Mouse (Mus musculus) hindbrain, postnatal 0 days (tissue): ENCODE data around the gene Gbp9. TPM values are rescaled to one million over a fixed set of nuclear protein-coding genes. Genes with fewer than 3 reads are reported as not detected.
"Not testable (repeated sequence)": the region's sequence is repeated elsewhere in the genome, so short reads cannot be mapped to it uniquely, and the experiment has no call there.

Experiments used
- ATAC-seq: fragments of 200-750 bp; cut with Nextera tagmentation; 2 replicates; pipeline ENCODE4 v1.8.0; 2017; ENCODE audit warnings: mild to moderate bottlenecking, moderate TSS enrichment, moderate library complexity
- DNase-seq: peaks from one replicate; pipeline ENCODE4 v3.0.0-alpha.2; 2015; ENCODE audit warnings: low spot score
- H3K27ac ChIP-seq: fragments of 300-500 bp; sonication (generic); 2 replicates; pipeline ENCODE4 v1.5.1; 2014; ENCODE audit warnings: mild to moderate bottlenecking
- H3K27me3 ChIP-seq: fragments of 300-500 bp; sonication (generic); 2 replicates; pipeline ENCODE4 v1.6.1; 2014; ENCODE audit warnings: low read length, mixed read lengths; ENCODE audit not compliant: insufficient read depth
- H3K36me3 ChIP-seq: fragments of 300-500 bp; sonication (generic); 2 replicates; pipeline ENCODE4 v1.6.1; 2014; ENCODE audit warnings: low read length, mixed read lengths; ENCODE audit not compliant: insufficient read depth
- H3K4me1 ChIP-seq: fragments of 300-500 bp; sonication (generic); 2 replicates; pipeline ENCODE4 v1.6.1; 2014; ENCODE audit warnings: antibody characterized with exemption, low read length, mixed read lengths; ENCODE audit not compliant: insufficient read depth
- H3K4me2 ChIP-seq: fragments of 300-500 bp; sonication (generic); 2 replicates; pipeline ENCODE4 v1.6.1; 2014; ENCODE audit warnings: low read depth, mild to moderate bottlenecking, low read length, moderate library complexity, mixed read lengths
- H3K4me3 ChIP-seq: fragments of 300-500 bp; sonication (generic); 2 replicates; pipeline ENCODE4 v1.5.1; 2014; ENCODE audit warnings: low read length
- H3K9ac ChIP-seq: fragments of 300-500 bp; sonication (generic); replicated peaks from 2 replicates; pipeline ENCODE4 v1.6.1; 2014; ENCODE audit warnings: mild to moderate bottlenecking, low read length, moderate library complexity, mixed read lengths
- H3K9me3 ChIP-seq: fragments of 300-500 bp; sonication (generic); 2 replicates; pipeline ENCODE4 v1.6.1; 2016; ENCODE audit warnings: low read length, mixed read lengths
- CTCF ChIP-seq: IDR thresholded peaks from 2 replicates; pipeline ENCODE4 v1.5.1; 2016; ENCODE audit warnings: antibody characterized with exemption, control low read depth, low read depth
- WGBS: fragments of 180-500 bp; shearing (Covaris S2); extraction: QIAGEN DNeasy Blood & Tissue Kit; methylation state at CpG from one replicate; pipeline ENCODE4 v1.1.7; 2014; 5-methylcytosine and 5-hydroxymethylcytosine counted together
- polyA plus RNA-seq: library from polyadenylated mRNA; unstranded; fragments of >200 nt; fragmentation: Nextera tagmentation; extraction: Ambion mirVana; gene quantifications from 2 replicates; pipeline ENCODE4 v1.2.1, GENCODE M21; 2015
- total RNA-seq: library from RNA; depleted of rRNA; stranded (reverse); fragments of >200 nt; gene quantifications from 2 replicates; pipeline ENCODE4 v1.2.3, GENCODE M21; 2014

The Gbp9 gene
- total and polyA plus RNA-seq, 2 experiments from 2014 or later, result 1.7 to 2.1 TPM

DNA sequence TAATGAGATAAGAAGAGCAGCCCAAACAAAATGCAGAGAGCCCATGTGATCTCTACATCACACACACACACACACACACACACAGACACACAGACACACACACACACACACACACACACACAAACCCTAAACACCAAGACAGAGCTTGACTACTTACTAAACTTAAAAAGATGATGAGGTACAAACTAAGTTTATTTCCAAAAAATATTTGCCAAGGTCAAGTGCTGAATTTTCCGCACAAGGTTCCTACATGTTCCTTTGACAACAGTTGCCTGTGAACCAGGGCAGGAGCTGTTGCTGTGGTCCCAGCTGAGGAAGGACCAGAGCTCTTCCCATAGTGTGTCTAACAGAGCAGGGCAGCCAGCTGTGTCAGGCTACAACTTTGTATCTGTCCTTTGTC is 433 bp downstream of the Gbp9 start:
- no peaks in the 10 kb centered on the region for H3K36me3 ChIP-seq
- H3K9me3 ChIP-seq, result no peaks in the 10 kb centered on the region
- no peaks in the 10 kb centered on the region for H3K27me3 ChIP-seq
- TF ChIP-seq CTCF, result no peak
- H3K9ac ChIP-seq, result no peak overlapping the region
- no peaks in the 10 kb centered on the region for H3K4me1 ChIP-seq
- ATAC-seq (no peak), DNase-seq (no peak)
- no peak overlapping the region for H3K4me2 ChIP-seq
- 73% methylated on average over 1 of the region's 1 CpGs for WGBS
- no peak overlapping the region for H3K4me3 ChIP-seq
- no peak overlapping the region for H3K27ac ChIP-seq

DNA sequence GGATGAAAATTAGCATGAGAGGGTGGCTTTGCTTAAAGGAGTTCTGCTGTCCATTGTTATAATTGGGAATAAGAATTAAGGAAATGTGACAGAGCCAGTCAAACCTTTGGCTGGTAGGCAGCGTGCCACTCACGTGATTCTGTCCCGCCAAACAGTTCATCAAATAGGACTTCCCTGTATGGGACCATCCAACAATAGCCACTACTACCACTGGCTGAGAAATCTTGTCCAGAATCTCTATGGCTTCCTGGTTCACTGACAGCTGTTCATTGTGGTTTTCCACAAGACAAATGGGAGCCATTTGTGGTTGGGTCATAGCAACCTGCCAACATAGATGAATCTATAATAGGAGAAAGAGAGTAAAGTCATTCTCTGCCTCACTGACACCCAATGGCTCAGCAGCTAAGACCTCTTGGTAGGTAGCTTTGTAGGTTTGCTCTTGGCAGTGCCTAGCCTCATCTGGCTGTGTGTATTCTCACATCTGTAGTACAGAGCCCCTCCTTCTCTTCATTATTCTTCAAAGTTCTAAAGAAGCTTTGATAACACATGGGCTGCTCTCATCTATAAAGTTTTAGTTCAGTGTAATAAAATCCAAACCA is 2.5 kb downstream of the Gbp9 start:
- not testable (repeated sequence) for H3K36me3 ChIP-seq, H3K9me3 ChIP-seq, ATAC-seq, H3K9ac ChIP-seq, H3K4me1 ChIP-seq, H3K27ac ChIP-seq, DNase-seq, H3K4me2 ChIP-seq, H3K4me3 ChIP-seq, H3K27me3 ChIP-seq
- WGBS, result 53% methylated on average over 3 of the region's 3 CpGs

DNA sequence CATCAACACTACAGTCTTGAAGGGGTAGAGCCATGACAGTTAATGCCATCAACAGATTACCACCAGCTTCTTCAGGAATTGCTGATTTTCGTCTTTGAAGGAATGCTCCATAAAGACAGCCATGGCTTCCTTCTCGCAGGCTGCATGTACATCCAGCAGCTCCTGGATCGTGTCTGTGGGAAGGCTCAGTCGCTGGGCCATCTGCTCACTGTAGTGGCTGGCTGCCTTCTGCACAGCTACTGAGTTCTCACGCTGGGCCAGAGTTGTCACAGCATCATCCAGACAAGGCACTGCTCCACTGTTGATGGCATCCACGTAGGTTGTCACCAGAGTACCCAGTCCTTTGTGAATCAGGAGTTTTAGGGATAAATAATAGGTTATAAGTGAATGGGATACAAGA is 17.6 kb downstream of the Gbp9 start:
- not testable (repeated sequence) for ATAC-seq, H3K4me2 ChIP-seq, H3K9ac ChIP-seq, H3K4me3 ChIP-seq, H3K4me1 ChIP-seq, H3K36me3 ChIP-seq, H3K27ac ChIP-seq, H3K27me3 ChIP-seq, DNase-seq, H3K9me3 ChIP-seq
- 70% methylated on average over 6 of the region's 6 CpGs for WGBS

DNA sequence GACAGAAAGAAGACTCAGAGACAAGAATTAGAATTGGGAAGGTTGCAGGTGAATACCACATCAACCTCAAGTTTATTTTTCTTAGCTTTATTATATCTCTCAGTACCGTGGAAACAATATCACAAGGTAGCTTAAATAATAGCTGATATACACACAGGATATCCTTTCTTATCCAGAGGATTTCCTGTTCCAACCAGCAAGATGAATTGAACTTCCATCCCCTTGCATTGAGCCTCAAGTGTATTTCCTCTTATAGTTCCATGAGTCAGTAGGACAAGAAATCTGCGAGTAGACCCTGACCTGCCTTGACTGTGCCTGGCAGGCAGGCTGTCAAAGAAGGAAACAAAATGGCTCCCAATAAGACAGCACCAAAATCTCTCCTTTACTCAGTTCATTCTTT is 23.6 kb downstream of the Gbp9 start:
- no peaks in the 10 kb centered on the region for H3K27me3 ChIP-seq
- H3K4me2 ChIP-seq, result no peak overlapping the region
- ATAC-seq (no peak), DNase-seq (no peak)
- no peaks in the 10 kb centered on the region for H3K36me3 ChIP-seq
- no peaks in the 10 kb centered on the region for H3K9me3 ChIP-seq
- H3K9ac ChIP-seq, result no peak overlapping the region
- WGBS, result 85% methylated on average over 2 of the region's 2 CpGs
- no peak overlapping the region for H3K27ac ChIP-seq
- H3K4me3 ChIP-seq, result no peak overlapping the region
- TF ChIP-seq CTCF, result no peak
- H3K4me1 ChIP-seq, result no peaks in the 10 kb centered on the region

DNA sequence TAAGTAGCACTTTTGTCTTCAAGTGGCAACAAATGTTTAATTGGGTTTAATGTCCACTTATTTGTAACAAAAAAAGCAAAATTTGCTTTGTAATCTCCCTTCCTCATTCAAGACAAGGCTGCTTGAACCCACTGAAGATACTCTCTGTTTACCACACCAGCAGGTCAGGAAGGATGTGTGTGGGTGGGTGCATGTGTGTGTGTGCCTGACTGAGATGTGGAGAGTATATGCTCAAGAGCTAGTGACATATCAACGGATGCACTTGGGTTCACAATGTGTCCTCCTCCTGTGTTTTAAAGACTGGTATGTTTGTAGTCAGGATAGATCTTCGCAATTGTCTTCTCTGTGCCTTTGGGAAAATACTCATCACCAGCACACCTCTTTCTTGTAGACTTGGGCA is 24.6 kb downstream of the Gbp9 start:
- 88% methylated on average over 2 of the region's 2 CpGs for WGBS
- no peaks in the 10 kb centered on the region for H3K4me1 ChIP-seq
- no peak overlapping the region for H3K27ac ChIP-seq
- no peak for DNase-seq
- no peaks in the 10 kb centered on the region for H3K27me3 ChIP-seq
- ATAC-seq, result no peak
- no peaks in the 10 kb centered on the region for H3K36me3 ChIP-seq
- no peak for TF ChIP-seq CTCF
- H3K4me3 ChIP-seq, result no peak overlapping the region
- H3K4me2 ChIP-seq, result no peak overlapping the region
- H3K9ac ChIP-seq, result no peak overlapping the region
- H3K9me3 ChIP-seq, result no peaks in the 10 kb centered on the region

DNA sequence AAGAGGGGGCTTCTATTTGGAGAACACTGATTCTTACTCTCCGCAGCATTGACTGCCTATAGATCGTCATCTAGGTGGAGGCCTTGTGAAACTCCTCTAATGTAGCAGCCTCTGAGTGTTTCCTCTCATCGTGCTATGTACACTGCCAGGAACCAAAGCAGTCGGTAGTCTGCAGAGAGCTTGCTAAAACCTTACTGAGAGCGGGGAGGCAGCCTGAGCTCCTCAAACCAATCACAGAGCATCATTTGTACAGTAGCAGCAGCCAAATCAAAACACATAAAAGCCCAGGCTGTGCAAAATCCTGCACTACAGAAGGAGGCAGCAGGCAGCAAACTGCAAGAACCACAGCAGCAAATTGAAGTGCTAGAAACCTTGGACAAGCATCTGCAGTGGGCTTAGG is 25.7 kb downstream of the Gbp9 start:
- WGBS, result 90% methylated on average over 5 of the region's 5 CpGs
- ATAC-seq (no peak), DNase-seq (no peak)
- TF ChIP-seq CTCF, result no peak
- Histone ChIP-seq H3K27me3 (no peaks in the 10 kb centered on the region), H3K36me3 (no peaks in the 10 kb centered on the region), H3K9me3 (no peaks in the 10 kb centered on the region), H3K27ac (no peak overlapping the region), H3K4me2 (no peak overlapping the region), H3K4me1 (no peaks in the 10 kb centered on the region), H3K9ac (no peak overlapping the region), H3K4me3 (no peak overlapping the region)

DNA sequence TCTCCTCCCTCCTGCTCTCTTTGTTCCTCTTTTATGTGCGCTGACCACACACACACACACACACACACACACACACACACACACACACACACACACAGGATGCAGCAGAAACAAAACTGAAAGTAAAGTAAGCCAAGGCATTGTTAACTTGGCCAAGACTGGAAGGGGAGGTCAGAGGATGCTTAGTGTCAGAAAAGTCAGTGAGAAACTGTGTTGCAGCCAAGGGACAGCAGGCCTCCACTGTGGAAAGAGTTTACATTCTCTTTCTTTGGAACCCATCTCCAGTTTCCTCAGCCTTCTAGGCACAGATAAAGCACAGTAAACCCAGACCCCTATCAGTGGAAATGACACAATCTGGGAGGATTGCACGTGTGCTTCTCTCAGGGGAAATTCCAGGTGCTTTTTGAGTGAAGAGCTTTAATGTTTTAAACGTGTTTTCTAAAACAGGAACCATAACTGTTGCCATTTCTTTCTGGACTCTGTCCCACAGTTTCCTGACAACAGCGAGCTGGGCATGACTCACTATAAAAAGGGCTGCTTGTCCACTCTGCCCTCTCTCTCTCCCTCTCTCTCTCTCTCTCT is 29.0 kb downstream of the Gbp9 start:
- not testable (repeated sequence) for H3K9ac ChIP-seq, H3K36me3 ChIP-seq, H3K4me1 ChIP-seq, H3K4me2 ChIP-seq, H3K4me3 ChIP-seq, ATAC-seq, H3K9me3 ChIP-seq, H3K27me3 ChIP-seq
- peak; percentile 1 for DNase-seq
- WGBS, result 10% methylated on average over 4 of the region's 4 CpGs
- H3K27ac ChIP-seq, result peak overlapping the region; percentile 32; the same call in 1 of the 2 replicates

DNA sequence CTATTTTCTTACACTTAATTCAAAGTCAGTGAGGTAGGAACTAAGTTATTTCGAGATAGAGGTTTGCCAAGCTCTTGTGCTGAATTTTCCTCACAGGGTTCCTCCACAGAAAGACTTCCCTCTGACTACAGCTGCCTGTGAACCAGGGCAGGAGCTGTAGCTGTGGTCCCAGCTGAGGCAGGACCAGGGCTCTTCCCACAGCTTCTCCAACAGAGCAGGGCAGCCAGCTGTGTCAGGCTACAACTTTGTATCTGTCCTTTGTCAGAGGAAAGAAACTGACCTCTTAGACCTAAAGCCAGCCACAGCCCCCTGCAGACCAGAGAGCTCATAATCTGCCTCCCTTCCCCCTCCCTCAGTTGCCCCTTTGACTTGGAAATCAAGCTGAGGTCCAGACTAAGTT is 29.6 kb downstream of the Gbp9 start:
- H3K27ac ChIP-seq, result 0 out of 2 replicates have a peak overlapping the region, but pooled peaks have one; percentile 26
- DNase-seq, H3K9ac ChIP-seq, H3K27me3 ChIP-seq, H3K4me3 ChIP-seq, H3K9me3 ChIP-seq, H3K4me2 ChIP-seq, H3K4me1 ChIP-seq, H3K36me3 ChIP-seq, ATAC-seq: not testable (repeated sequence)
- WGBS, result 32% methylated on average over 1 of the region's 1 CpGs

DNA sequence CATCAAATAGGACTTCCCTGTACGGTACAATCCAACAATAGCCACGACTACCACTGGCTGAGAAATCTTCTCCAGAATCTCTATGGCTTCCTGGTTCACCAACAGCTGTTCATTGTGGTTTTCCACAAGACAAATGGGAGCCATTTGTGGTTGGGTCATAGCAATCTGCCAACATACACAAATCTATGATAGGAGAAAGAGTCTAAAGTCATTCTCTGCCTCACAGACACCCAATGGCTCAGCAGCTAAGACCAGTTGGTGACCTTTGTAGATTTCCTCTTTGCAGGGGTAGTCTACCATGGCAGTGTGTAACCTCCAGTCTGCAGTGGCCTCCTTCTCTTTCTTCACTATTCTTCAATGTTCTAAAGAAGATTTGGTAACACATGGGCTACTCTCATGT is 33.6 kb downstream of the Gbp9 start:
- not testable (repeated sequence) for H3K36me3 ChIP-seq, H3K4me1 ChIP-seq, ATAC-seq, H3K9ac ChIP-seq, DNase-seq, H3K9me3 ChIP-seq, H3K4me3 ChIP-seq, H3K27me3 ChIP-seq, H3K27ac ChIP-seq, H3K4me2 ChIP-seq
- 72% methylated on average over 2 of the region's 2 CpGs for WGBS
